Comparison of ENCODE assay signal across 8 mouse cellular contexts in the genomic region with DNA sequence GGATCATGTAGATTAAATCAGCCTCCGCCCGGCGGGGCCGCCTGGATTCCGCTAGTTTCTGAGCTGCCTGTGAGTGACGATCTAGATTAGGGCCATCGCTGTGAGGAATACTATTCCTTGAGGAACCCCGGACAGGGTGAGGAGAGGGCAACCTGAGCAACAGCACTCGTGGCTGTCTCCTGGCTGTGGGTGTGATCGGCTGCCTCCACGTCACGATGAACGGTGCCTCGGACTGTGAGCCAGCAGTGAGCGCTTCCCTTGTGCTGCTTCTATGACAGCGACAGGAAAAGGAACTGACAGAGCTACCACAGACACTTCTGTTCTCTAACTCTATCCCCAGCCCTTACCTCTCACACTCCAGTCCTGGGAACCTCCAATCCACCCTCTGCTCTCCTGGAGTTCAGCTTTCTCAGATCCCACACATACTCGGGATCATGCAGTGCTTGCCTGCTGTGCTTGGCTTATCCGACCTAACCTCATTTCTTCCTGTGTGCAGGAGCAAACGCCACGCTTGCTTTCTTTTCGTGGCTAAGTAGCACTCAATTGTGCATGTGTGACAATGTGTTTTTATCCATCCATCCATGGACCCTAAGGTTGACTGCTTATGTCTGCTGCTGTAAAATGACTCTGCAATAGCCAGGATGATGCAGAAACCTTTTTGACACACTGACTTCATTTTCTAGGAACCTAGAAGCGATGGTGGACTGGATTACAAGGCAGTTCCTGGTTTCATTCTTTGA. TPM values are rescaled to one million over a fixed set of nuclear protein-coding genes. Genes with fewer than 3 reads are reported as not detected.
A peak's percentile ranks its signal among the peaks of the same experiment; 100 is the strongest.
DNase-seq lines count a peak whose midpoint lies in the region; ATAC-seq and TF ChIP-seq lines count a peak whose summit lies in the region.

No protein-coding gene starts in this region.

- peaks cover 4% of the 10 kb centered on the region for H3K4me1 ChIP-seq in brown adipose tissue, adult 24 weeks (ENCODE audit: control insufficient read depth, insufficient read depth, insufficient read length, low read length)
- peaks cover 23% of the 10 kb centered on the region for H3K4me1 ChIP-seq in kidney, embryonic 15.5 days

- H3K36me3 ChIP-seq in kidney, embryonic 15.5 days, result no peaks in the 10 kb centered on the region

- no peak for DNase-seq in left cerebral cortex, adult 2 months (ENCODE audit: extremely low spot score in 1 of 2, low spot score in 2 of 2)
- no peak for DNase-seq in left cerebral cortex, postnatal 14 days (ENCODE audit: low spot score in 2 of 2)
- DNase-seq in induced T-regulatory cell, adult 2 months (ENCODE audit: low read depth), result peak; percentile 18
- DNase-seq in spleen, postnatal 10 days (ENCODE audit: low spot score in 2 of 2), result peak; percentile 17 to 28
- no peak for DNase-seq in urinary bladder, adult 2 months (ENCODE audit: low spot score)
- DNase-seq in kidney, postnatal 10 days, result no peak

- no peaks in the 10 kb centered on the region for H3K9me3 ChIP-seq in kidney, embryonic 15.5 days (replicated peaks)

- H3K27ac ChIP-seq in left cerebral cortex, adult 2 months, result no peak overlapping the region
- no peak overlapping the region for H3K27ac ChIP-seq in brown adipose tissue, adult 24 weeks (replicated peaks; ENCODE audit: low read depth, low read length)
- no peak overlapping the region for H3K27ac ChIP-seq in kidney, embryonic 15.5 days

- H3K4me2 ChIP-seq in kidney, embryonic 15.5 days, result no peak overlapping the region

- intact Hi-C loops in left cerebral cortex, adult 2 months (cut with DNase I), result no loop called here
- intact Hi-C loops in left cerebral cortex, postnatal 14 days (cut with DNase I), result no loop called here

- peak overlapping the region; percentile 23 for H3K4me3 ChIP-seq in left cerebral cortex, adult 2 months
- peak overlapping the region; percentile 4; the same call in 1 of the 2 replicates for H3K4me3 ChIP-seq in brown adipose tissue, adult 24 weeks (ENCODE audit: insufficient read depth, low read depth, low read length)
- no peak overlapping the region for H3K4me3 ChIP-seq in kidney, embryonic 15.5 days (replicated peaks)

- ATAC-seq in kidney, embryonic 15.5 days (replicated peaks; ENCODE audit: low FRiP score), result no peak

- no peak overlapping the region for H3K9ac ChIP-seq in kidney, embryonic 15.5 days

- TF ChIP-seq CTCF in left cerebral cortex, adult 2 months (IDR thresholded peaks at IDR 0.05), result no peak

- H3K27me3 ChIP-seq in kidney, embryonic 15.5 days, result no peaks in the 10 kb centered on the region

- WGBS in kidney, embryonic 15.5 days, result 72% methylated on average over 22 of the region's 22 CpGs

RNA-seq across cellular contexts. Expression of gene Hs2st1, which starts 8.3 kb away (rescaled TPM):
- total RNA-seq in left cerebral cortex, adult 2 months (2021), result 10 to 100 TPM; 47.2 to 50.7 TPM
- total RNA-seq in left cerebral cortex, postnatal 14 days (2021), result 10 to 100 TPM; 57.2 to 65.1 TPM
- polyA plus RNA-seq in brown adipose tissue, adult 24 weeks (2012; ENCODE audit: insufficient read depth, insufficient read length, missing spikeins), result 4.5 and 7.7 TPM in 2 replicates
- polyA plus RNA-seq in kidney, embryonic 15.5 days (2015; fragmentation: Nextera tagmentation; extraction: Ambion mirVana), result 12.5 and 13.0 TPM in 2 replicates
- polyA plus RNA-seq in urinary bladder, adult 2 months (2012; rRNA removed), result 9.8 and 11.5 TPM in 2 replicates

RNA-seq across cellular contexts. Expression of gene Selenof, which starts 8.4 kb away (rescaled TPM):
- total RNA-seq in left cerebral cortex, adult 2 months (2021), result 100 to 1,000 TPM; 204 to 206 TPM
- 100 to 1,000 TPM; 272 to 276 TPM for total RNA-seq in left cerebral cortex, postnatal 14 days (2021)
- 496 and 573 TPM in 2 replicates for polyA plus RNA-seq in brown adipose tissue, adult 24 weeks (2012; ENCODE audit: insufficient read depth, insufficient read length, missing spikeins)
- polyA plus RNA-seq in kidney, embryonic 15.5 days (2015; fragmentation: Nextera tagmentation; extraction: Ambion mirVana), result 618 and 674 TPM in 2 replicates
- polyA plus RNA-seq in urinary bladder, adult 2 months (2012; rRNA removed), result 422 and 491 TPM in 2 replicates

Comparison
In these comparisons a context has a peak if more than half of its experiments do, and no peak if none do; other contexts are left out.
1. DNase-seq: peak in induced T-regulatory cell, adult 2 months (single experiment) and spleen, postnatal 10 days (2 of 2); none in left cerebral cortex, adult 2 months (0 of 2), left cerebral cortex, postnatal 14 days (0 of 2), urinary bladder, adult 2 months (single experiment) and kidney, postnatal 10 days (single experiment).